Mouse (Mus musculus) stomach, embryonic 15.5 days (tissue): Measurements from ENCODE around the gene Ggnbp2. TPM values are rescaled to one million over a fixed set of nuclear protein-coding genes. Genes with fewer than 3 reads are reported as not detected.

Experiments used
- ATAC-seq: fragments of 200-750 bp; cut with Nextera tagmentation; 2 replicates; pipeline ENCODE4 v1.8.0; 2017; ENCODE audit warnings: low read depth, moderate number of reproducible peaks, moderate TSS enrichment; ENCODE audit not compliant: insufficient read depth, low FRiP score
- H3K27ac ChIP-seq: fragments of 300-500 bp; sonication (generic); 2 replicates; pipeline ENCODE4 v1.5.1; 2015; ENCODE audit warnings: mild to moderate bottlenecking, inconsistent platforms
- H3K27me3 ChIP-seq: fragments of 300-500 bp; sonication (generic); replicated peaks from 2 replicates; pipeline ENCODE4 v1.6.1; 2015; ENCODE audit warnings: inconsistent platforms
- H3K36me3 ChIP-seq: fragments of 300-500 bp; sonication (generic); 2 replicates; pipeline ENCODE4 v1.6.1; 2015; ENCODE audit warnings: inconsistent platforms
- H3K4me1 ChIP-seq: fragments of 300-500 bp; sonication (generic); 2 replicates; pipeline ENCODE4 v1.6.1; 2015; ENCODE audit warnings: inconsistent platforms
- H3K4me2 ChIP-seq: fragments of 300-500 bp; sonication (generic); 2 replicates; pipeline ENCODE4 v1.6.1; 2015; ENCODE audit warnings: mild to moderate bottlenecking, inconsistent platforms
- H3K4me3 ChIP-seq: fragments of 300-500 bp; sonication (generic); replicated peaks from 2 replicates; pipeline ENCODE4 v1.5.1; 2015; ENCODE audit warnings: inconsistent platforms
- H3K9ac ChIP-seq: fragments of 300-500 bp; sonication (generic); 2 replicates; pipeline ENCODE4 v1.6.1; 2015; ENCODE audit warnings: inconsistent platforms
- H3K9me3 ChIP-seq: fragments of 300-500 bp; sonication (generic); 2 replicates; pipeline ENCODE4 v1.6.1; 2016; ENCODE audit warnings: inconsistent platforms
- WGBS: fragments of 180-500 bp; shearing (Covaris S2); methylation state at CpG from one replicate; pipeline ENCODE4 v1.1.7; 2015; 5-methylcytosine and 5-hydroxymethylcytosine counted together
- polyA plus RNA-seq: library from polyadenylated mRNA; unstranded; fragments of >200 nt; fragmentation: Nextera tagmentation; extraction: Ambion mirVana; gene quantifications from 2 replicates; pipeline ENCODE4 v1.2.1, GENCODE M21; 2015

Gene Ggnbp2
- polyA plus RNA-seq, 1 experiment from 2014 or later: 76.7 TPM

DNA sequence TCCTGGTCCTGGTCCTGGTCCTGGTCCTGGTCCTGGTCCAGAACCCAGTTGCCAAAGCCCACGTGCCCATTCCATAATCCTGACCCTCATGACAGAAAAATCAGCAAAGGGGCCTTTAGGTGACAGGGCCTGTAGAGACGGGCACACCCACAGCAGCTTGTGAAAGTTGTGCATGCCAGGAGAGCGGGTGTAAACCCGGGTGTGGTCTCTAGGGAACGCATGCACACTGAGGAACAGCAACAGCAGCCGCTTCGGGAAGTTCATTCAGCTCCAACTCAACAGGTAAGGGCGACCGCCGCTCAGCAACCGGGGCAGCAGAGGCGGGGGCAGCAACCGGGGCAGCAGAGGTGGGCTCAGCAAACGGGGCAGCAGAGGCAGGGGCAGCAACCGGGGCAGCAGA lies 22.5 kb upstream of the Ggnbp2 start:
- Histone ChIP-seq H3K36me3 (peaks cover 12% of the 10 kb centered on the region), H3K27me3 (no peaks in the 10 kb centered on the region), H3K27ac (no peak overlapping the region), H3K9me3 (no peaks in the 10 kb centered on the region), H3K9ac (no peak overlapping the region), H3K4me1 (no peaks in the 10 kb centered on the region), H3K4me3 (no peak overlapping the region), H3K4me2 (no peak overlapping the region)
- no peak for ATAC-seq
- 83% methylated on average over 15 of the region's 15 CpGs for WGBS

DNA sequence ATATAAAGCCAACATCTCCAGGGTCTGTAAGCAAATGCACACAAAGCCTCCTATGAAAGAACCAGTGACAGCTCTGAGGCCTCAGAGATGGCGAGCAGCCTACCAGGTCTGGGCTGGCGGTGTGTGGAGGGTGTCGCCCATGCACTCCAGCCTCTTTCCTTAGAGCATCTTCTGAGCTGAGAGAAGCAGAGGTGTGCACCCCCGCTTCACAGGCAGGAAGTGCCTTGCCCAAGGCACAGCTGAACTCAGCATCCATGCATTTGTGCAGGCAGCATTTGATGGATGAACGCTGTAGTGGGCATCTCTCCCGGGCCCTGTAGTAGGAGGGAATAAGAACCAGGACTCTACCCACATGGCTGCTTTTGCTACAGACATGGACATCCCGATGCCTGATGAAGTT lies 21.1 kb upstream of the Ggnbp2 start:
- H3K27me3 ChIP-seq: no peaks in the 10 kb centered on the region
- no peaks in the 10 kb centered on the region for H3K4me1 ChIP-seq
- no peak overlapping the region for H3K27ac ChIP-seq
- peaks cover 14% of the 10 kb centered on the region for H3K36me3 ChIP-seq
- no peak overlapping the region for H3K4me2 ChIP-seq
- no peak overlapping the region for H3K9ac ChIP-seq
- ATAC-seq: no peak
- no peak overlapping the region for H3K4me3 ChIP-seq
- 89% methylated on average over 7 of the region's 7 CpGs for WGBS
- H3K9me3 ChIP-seq: no peaks in the 10 kb centered on the region

DNA sequence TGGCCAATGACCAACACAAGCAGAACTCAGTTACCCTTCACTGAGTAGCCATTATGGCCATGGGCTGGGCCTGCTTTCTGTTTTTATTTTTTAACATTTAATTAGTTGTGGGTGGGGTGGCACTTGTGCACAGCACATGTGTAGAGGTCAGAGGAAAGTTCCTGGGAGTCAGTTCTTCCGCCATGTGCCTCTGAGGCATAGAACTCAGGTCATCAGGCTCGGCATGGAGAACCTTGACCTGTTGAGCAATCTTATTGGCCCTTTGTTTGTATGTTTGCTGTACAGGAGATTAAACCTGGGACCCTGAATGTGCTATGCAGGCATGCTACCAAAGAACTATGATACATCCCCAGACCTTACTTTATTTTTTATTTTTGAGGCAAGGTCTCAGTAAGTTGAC lies 18.9 kb upstream of the Ggnbp2 start:
- WGBS: 93% methylated on average over 2 of the region's 2 CpGs
- no peak overlapping the region for H3K4me2 ChIP-seq
- H3K36me3 ChIP-seq: peaks cover 16% of the 10 kb centered on the region
- H3K9ac ChIP-seq: no peak overlapping the region
- H3K9me3 ChIP-seq: no peaks in the 10 kb centered on the region
- no peaks in the 10 kb centered on the region for H3K27me3 ChIP-seq
- H3K4me3 ChIP-seq: no peak overlapping the region
- no peak for ATAC-seq
- no peaks in the 10 kb centered on the region for H3K4me1 ChIP-seq
- H3K27ac ChIP-seq: no peak overlapping the region

DNA sequence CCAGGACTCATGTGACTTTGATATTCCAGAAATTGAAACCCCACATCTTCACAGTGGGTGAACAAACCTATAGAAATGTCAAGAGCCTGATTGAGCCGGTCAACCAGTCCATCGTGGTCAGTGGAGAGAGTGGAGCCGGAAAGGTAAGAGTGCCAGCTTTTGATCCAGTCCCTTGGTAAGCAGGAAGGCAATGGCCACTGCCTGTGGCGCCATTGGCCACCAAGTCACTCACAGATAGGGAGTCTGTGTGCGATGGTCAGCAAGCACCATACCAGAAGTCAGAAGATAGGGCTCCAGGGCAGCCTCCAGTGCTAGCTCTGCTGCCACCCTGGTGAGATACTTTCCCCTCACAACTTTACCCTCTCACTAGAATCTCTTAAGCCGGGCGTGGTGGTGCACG lies 17.4 kb upstream of the Ggnbp2 start:
- Histone ChIP-seq H3K9me3 (no peaks in the 10 kb centered on the region), H3K27me3 (no peaks in the 10 kb centered on the region), H3K36me3 (peaks cover 21% of the 10 kb centered on the region), H3K4me3 (no peak overlapping the region), H3K9ac (no peak overlapping the region), H3K4me2 (no peak overlapping the region), H3K4me1 (no peaks in the 10 kb centered on the region), H3K27ac (no peak overlapping the region)
- ATAC-seq: no peak
- WGBS: 97% methylated on average over 8 of the region's 8 CpGs

DNA sequence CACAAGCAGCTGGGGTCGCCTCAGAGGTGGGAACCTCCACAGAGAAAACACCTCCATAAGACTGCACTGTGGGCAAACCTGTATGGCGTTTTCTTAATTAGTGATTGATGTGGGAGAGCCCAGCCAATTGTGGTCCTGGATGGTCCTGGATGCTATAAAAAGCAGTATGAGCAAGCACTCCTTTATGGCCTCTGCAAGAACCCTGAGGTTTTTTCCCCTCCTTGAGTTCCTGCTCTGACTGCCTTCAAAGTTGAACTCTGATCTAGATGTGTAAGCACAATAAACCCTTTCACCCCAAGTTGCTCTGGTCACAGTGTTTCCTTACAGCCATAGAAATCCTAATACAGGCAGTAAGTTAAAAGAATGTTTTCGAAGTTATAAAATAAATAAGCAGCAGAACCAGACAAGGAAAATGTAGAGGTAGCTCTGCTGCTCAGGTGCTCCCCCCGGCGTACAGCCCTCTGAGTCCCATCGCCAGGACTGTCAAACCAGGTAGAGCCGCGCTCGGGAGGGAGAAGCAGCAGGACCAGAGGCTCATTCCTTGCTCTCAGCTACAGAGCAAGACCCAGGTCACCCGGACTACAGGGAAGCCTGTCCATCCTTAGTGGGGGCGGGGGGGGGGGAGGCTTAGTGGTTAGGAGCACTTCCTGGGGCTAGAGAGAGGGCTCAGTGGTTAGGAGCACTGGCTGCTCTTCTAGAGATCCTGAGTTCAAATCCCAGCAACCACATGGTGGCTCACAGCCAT lies 16.3 kb upstream of the Ggnbp2 start:
- Histone ChIP-seq H3K4me3 (no peak overlapping the region), H3K27ac (no peak overlapping the region), H3K4me1 (no peaks in the 10 kb centered on the region), H3K27me3 (no peaks in the 10 kb centered on the region), H3K4me2 (no peak overlapping the region), H3K36me3 (peaks cover 21% of the 10 kb centered on the region), H3K9ac (no peak overlapping the region), H3K9me3 (no peaks in the 10 kb centered on the region)
- no peak for ATAC-seq
- WGBS: 84% methylated on average over 11 of the region's 11 CpGs

DNA sequence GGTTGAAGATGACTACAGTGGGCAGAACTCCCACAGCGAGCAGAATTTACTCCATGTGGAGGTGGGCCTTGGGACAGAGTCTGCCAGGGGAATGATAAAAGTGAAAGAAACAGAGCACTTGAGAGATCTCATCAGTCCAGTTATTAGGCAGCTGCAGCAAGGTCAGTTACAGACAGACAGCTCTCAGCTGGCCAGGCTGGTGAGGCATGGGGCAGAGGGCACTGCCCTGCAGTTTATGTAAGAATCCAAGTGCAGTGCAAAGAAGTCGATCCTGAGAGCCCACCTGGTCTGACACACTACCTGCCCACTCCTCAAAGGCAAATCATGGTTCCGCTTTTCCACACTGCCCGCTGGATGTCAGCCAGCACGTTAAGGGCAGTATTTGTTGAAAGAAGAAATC lies 15.6 kb upstream of the Ggnbp2 start:
- ATAC-seq: no peak
- Histone ChIP-seq H3K27ac (no peak overlapping the region), H3K4me2 (no peak overlapping the region), H3K27me3 (no peaks in the 10 kb centered on the region), H3K36me3 (peaks cover 21% of the 10 kb centered on the region), H3K4me1 (peaks cover 2% of the 10 kb centered on the region; the same call in 1 of the 2 replicates), H3K9me3 (no peaks in the 10 kb centered on the region), H3K9ac (no peak overlapping the region), H3K4me3 (no peak overlapping the region)
- 81% methylated on average over 5 of the region's 5 CpGs for WGBS

DNA sequence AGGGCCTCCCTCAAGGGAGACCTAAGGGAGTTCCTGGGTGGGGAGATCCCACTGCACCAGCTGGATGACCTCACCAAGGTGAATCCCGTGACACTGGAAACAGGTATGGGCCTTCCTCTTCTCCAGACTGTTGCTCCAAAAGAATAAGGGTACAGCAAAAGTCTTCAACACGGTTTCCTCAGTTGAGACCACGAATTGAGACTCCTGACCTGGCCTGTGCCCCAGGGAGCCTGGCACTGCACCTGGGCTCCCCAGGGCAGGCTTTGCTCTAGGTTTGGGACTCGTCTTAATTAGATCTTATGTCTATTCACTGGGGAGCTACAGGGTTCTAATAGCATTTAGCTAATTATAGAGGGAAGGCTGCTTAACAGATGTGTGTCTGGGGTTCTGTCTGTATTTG lies 14.6 kb upstream of the Ggnbp2 start:
- Histone ChIP-seq H3K9me3 (no peaks in the 10 kb centered on the region), H3K4me1 (peaks cover 7% of the 10 kb centered on the region; the same call in 1 of the 2 replicates), H3K4me3 (no peak overlapping the region), H3K36me3 (peaks cover 21% of the 10 kb centered on the region), H3K27ac (no peak overlapping the region), H3K9ac (no peak overlapping the region), H3K27me3 (no peaks in the 10 kb centered on the region), H3K4me2 (no peak overlapping the region)
- 87% methylated on average over 4 of the region's 4 CpGs for WGBS
- no peak for ATAC-seq

DNA sequence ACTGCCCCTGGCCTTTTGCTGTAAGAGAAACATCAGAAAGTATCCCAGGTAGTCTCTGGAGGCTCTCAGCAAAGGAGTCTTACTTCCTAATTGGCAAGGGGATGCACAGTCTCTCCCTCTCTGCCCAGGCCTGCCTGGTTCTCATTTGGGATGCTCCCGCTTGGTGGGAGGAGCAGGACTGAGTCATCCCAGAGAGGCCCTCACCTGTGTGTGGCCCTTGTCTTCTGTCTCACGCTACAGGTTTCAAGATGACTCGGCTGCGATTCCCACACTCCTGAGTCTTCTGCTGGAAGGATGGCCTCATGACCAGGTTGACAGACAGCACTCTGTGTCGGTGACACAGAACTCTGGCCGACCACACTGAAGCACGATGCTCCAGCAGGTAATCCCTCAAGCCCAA lies 11.7 kb upstream of the Ggnbp2 start:
- ATAC-seq: no peak
- Histone ChIP-seq H3K27me3 (no peaks in the 10 kb centered on the region), H3K9ac (no peak overlapping the region), H3K4me2 (no peak overlapping the region), H3K4me1 (peaks cover 15% of the 10 kb centered on the region), H3K4me3 (no peak overlapping the region), H3K36me3 (peaks cover 14% of the 10 kb centered on the region), H3K27ac (no peak overlapping the region), H3K9me3 (no peaks in the 10 kb centered on the region)
- 88% methylated on average over 7 of the region's 7 CpGs for WGBS

DNA sequence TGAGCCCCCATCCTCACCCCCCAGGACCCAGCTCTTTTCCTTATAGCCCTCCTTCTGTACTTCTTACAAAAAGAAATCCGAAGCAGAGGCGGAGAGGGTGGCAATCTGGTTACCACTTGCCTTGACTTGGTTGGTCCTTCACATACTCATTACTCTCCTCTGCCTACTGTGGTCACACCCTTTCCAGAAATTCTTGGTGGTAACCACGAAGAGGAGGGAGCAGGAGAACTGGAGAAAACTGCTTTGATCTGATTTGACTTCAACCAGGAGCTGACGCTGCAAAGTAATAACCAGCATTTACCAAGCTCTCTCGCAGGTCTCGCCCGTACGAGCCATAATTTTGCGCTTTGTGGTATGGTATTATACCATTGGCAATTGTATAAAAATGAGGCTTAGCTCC lies 10.4 kb upstream of the Ggnbp2 start:
- ATAC-seq: no peak
- H3K9ac ChIP-seq: peak overlapping the region; percentile 87
- WGBS: 45% methylated on average over 9 of the region's 9 CpGs

DNA sequence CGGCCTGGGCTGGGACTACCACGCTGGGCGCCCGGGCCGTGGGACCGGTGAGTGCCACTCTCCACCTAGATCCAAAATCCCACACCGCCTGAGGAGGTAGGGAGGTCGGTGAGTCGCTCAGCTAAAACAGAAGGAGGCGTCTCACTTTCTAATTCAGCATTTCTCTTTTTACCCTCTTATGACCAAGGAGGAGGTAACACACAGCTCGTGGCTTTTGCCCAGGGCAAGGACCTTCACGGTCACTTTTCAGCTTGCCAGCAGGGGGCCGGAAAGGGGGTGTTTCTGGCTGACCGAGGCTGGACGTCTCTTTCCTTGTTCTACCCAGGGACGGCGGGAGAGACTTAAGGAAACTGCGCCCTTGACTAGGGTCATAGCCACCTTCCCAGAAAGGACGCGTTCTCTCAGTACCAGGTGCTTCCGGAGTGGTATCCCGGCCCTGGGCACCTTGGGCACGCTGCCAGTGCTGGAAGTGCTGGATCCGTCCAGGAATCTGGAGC lies 9.9 kb upstream of the Ggnbp2 start:
- H3K4me3 ChIP-seq: peak overlapping the region; percentile 88
- no peaks in the 10 kb centered on the region for H3K9me3 ChIP-seq
- peaks cover 15% of the 10 kb centered on the region for H3K4me1 ChIP-seq
- peak overlapping the region; percentile 95 for H3K27ac ChIP-seq
- H3K36me3 ChIP-seq: peaks cover 12% of the 10 kb centered on the region
- under 1% methylated on average over 24 of the region's 24 CpGs for WGBS
- H3K4me2 ChIP-seq: peak overlapping the region; percentile 93
- no peaks in the 10 kb centered on the region for H3K27me3 ChIP-seq
- ATAC-seq: peak; percentile 36; the same call in 1 of the 2 replicates
- peak overlapping the region; percentile 87 for H3K9ac ChIP-seq

More for the DNA sequence above, 10.4 kb upstream of the Ggnbp2 start:
- no peaks in the 10 kb centered on the region for H3K27me3 ChIP-seq
- peaks cover 14% of the 10 kb centered on the region for H3K36me3 ChIP-seq
- H3K4me2 ChIP-seq: peak overlapping the region; percentile 93
- peak overlapping the region; percentile 95 for H3K27ac ChIP-seq
- H3K4me3 ChIP-seq: peak overlapping the region; percentile 88
- no peaks in the 10 kb centered on the region for H3K9me3 ChIP-seq
- peaks cover 15% of the 10 kb centered on the region for H3K4me1 ChIP-seq

DNA sequence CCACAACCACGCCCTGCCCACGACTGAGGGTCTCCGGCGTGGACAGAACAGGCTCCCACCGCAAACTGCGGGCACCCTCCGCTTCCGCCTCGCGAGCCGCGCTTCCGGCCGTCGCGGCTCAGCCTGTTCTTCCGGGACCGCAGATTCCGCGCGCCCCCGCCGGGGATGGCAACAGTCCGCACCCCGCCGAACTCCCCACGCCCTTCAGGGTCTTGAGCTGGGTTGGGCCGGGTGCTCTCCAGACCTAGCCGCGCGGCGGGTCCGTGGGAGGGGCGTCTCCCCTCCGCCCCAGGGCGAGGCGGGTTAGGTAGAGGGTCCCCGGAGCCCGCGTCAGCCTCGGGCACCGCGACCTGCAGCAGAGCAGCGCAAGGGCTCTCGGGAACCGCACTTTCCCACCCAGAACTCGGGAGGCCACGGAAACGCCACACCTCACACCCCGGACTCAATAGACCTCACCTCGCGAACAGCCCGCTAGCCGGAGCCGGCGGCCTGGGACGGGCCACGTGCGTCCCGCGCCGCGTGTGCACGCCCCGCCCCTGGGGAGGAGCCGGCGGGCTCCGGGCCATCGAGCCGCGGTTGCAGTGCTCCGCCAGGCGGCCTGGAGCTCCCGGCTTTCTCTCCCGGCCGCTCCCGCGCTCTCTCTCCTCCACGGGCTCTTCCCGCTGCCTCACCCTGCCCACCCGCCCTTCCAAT lies 9.3 kb upstream of the Ggnbp2 start, which contains the start of the genes Myo19 and Pigw:
Gene Myo19, plus strand, starts transcription at position 377 of the 693 bp plus-strand sequence.
Gene Pigw, minus strand, starts transcription at position 514 of the 693 bp plus-strand sequence.
- no peaks in the 10 kb centered on the region for H3K27me3 ChIP-seq
- under 1% methylated on average over 81 of the region's 81 CpGs for WGBS
- peak within 1 kb of the TSS; percentile 88 for H3K4me3 ChIP-seq
- H3K27ac ChIP-seq: peak within 1 kb of the TSS; percentile 95
- ATAC-seq: peak; percentile 95
- H3K9ac ChIP-seq: peak within 1 kb of the TSS; percentile 87
- peak within 1 kb of the TSS; percentile 93 for H3K4me2 ChIP-seq
- H3K4me1 ChIP-seq: peaks cover 15% of the 10 kb centered on the region
- peaks cover 6% of the 10 kb centered on the region for H3K36me3 ChIP-seq
- H3K9me3 ChIP-seq: no peaks in the 10 kb centered on the region
